In genomic region chr5:12914395-12914794, GRCm38 (mm10) we compare ENCODE assay signal across 28 mouse cellular contexts.
"Had no signal": no experiment of that assay in that cellular context is flagged by ENCODE, and none has a peak within 500 bp of the region (broad histone marks: within the 10 kb centered on the region; RNA-seq: fewer than 3 reads in every experiment).

No protein-coding gene starts in this region.

- H3K27ac ChIP-seq: embryonic facial prominence, embryonic 10.5 days; embryonic facial prominence, embryonic 12.5 days; embryonic facial prominence, embryonic 15.5 days; forebrain, embryonic 10.5 days; forebrain, embryonic 12.5 days; forebrain, embryonic 13.5 days; forebrain, embryonic 15.5 days; gastrocnemius, adult 2 months; heart, adult 2 months had no signal

- ATAC-seq: forebrain, embryonic 13.5 days; forebrain, embryonic 14.5 days; forebrain, embryonic 15.5 days; forebrain, embryonic 16.5 days; forebrain, postnatal 0 days had no signal

- H3K9ac ChIP-seq: embryonic facial prominence, embryonic 12.5 days; embryonic facial prominence, embryonic 13.5 days; embryonic facial prominence, embryonic 15.5 days; forebrain, embryonic 12.5 days; forebrain, embryonic 13.5 days; forebrain, embryonic 15.5 days; forebrain, postnatal 0 days had no signal

- H3K27me3 ChIP-seq: embryonic facial prominence, embryonic 12.5 days; embryonic facial prominence, embryonic 13.5 days; embryonic facial prominence, embryonic 15.5 days; forebrain, embryonic 12.5 days; forebrain, embryonic 13.5 days; forebrain, embryonic 15.5 days had no signal

- H3K36me3 ChIP-seq: embryonic facial prominence, embryonic 10.5 days; embryonic facial prominence, embryonic 12.5 days; embryonic facial prominence, embryonic 13.5 days; embryonic facial prominence, embryonic 15.5 days; forebrain, embryonic 10.5 days; forebrain, embryonic 12.5 days; forebrain, embryonic 15.5 days had no signal

- H3K4me1 ChIP-seq: embryonic facial prominence, embryonic 10.5 days; embryonic facial prominence, embryonic 12.5 days; embryonic facial prominence, embryonic 15.5 days; forebrain, embryonic 10.5 days; forebrain, embryonic 12.5 days; forebrain, embryonic 13.5 days; forebrain, embryonic 15.5 days had no signal

- DNase-seq: cerebellum, adult 2 months; cerebellum, adult 8-10 months; cerebellum, adult 9-10 months; cerebellum, adult 9-11 months; cerebellum, postnatal 10 days; cerebellum, postnatal 14 days; cerebellum, postnatal 36 days; embryo, embryonic 11 days; forebrain, postnatal 0 days; gastrocnemius, adult 2 months; gastrocnemius, postnatal 10 days; gastrocnemius, postnatal 14 days; gastrocnemius, postnatal 25 days; gastrocnemius, postnatal 36 days; heart, adult 11 months; heart, adult 18-20 months; heart, adult 2 months had no signal

- H3K9me3 ChIP-seq: embryonic facial prominence, embryonic 10.5 days; embryonic facial prominence, embryonic 15.5 days; forebrain, embryonic 10.5 days; forebrain, embryonic 12.5 days; forebrain, embryonic 13.5 days; forebrain, embryonic 15.5 days had no signal

- H3K4me3 ChIP-seq: embryonic facial prominence, embryonic 10.5 days; embryonic facial prominence, embryonic 12.5 days; embryonic facial prominence, embryonic 13.5 days; embryonic facial prominence, embryonic 15.5 days; erythroblast, embryonic 14.5 days; forebrain, embryonic 10.5 days; forebrain, embryonic 12.5 days; forebrain, embryonic 13.5 days; forebrain, embryonic 15.5 days; gastrocnemius, adult 2 months; heart, adult 2 months had no signal

- H3K4me2 ChIP-seq: embryonic facial prominence, embryonic 12.5 days; embryonic facial prominence, embryonic 13.5 days; embryonic facial prominence, embryonic 15.5 days; forebrain, embryonic 12.5 days; forebrain, embryonic 13.5 days; forebrain, embryonic 15.5 days had no signal
